Mouse (Mus musculus) limb, embryonic 15.5 days (tissue): ENCODE data around the gene Ehd1. TPM values are rescaled to one million over a fixed set of nuclear protein-coding genes. Genes with fewer than 3 reads are reported as not detected.

ENCODE experiments used
- ATAC-seq: fragments of 200-750 bp; cut with Nextera tagmentation; 2 replicates; pipeline ENCODE4 v1.8.0; 2017; ENCODE audit warnings: low read depth, moderate TSS enrichment; ENCODE audit not compliant: insufficient number of reproducible peaks, low FRiP score, low TSS enrichment
- H3K27ac ChIP-seq: fragments of 300-500 bp; sonication (generic); 2 replicates; pipeline ENCODE4 v1.5.1; 2015; ENCODE audit warnings: moderate library complexity, mild to moderate bottlenecking, inconsistent platforms
- H3K27me3 ChIP-seq: fragments of 300-500 bp; sonication (generic); 2 replicates; pipeline ENCODE4 v1.6.1; 2015; ENCODE audit warnings: inconsistent platforms
- H3K36me3 ChIP-seq: fragments of 300-500 bp; sonication (generic); 2 replicates; pipeline ENCODE4 v1.6.1; 2015; ENCODE audit warnings: inconsistent platforms
- H3K4me1 ChIP-seq: fragments of 300-500 bp; sonication (generic); 2 replicates; pipeline ENCODE4 v1.6.1; 2015; ENCODE audit warnings: inconsistent platforms
- H3K4me2 ChIP-seq: fragments of 300-500 bp; sonication (generic); 2 replicates; pipeline ENCODE4 v1.6.1; 2015; ENCODE audit warnings: mild to moderate bottlenecking, inconsistent platforms
- H3K4me3 ChIP-seq: fragments of 300-500 bp; sonication (generic); 2 replicates; pipeline ENCODE4 v1.5.1; 2015; ENCODE audit warnings: mild to moderate bottlenecking, inconsistent platforms
- H3K9ac ChIP-seq: fragments of 300-500 bp; sonication (generic); 2 replicates; pipeline ENCODE4 v1.6.1; 2015; ENCODE audit warnings: inconsistent platforms
- H3K9me3 ChIP-seq: fragments of 300-500 bp; sonication (generic); 2 replicates; pipeline ENCODE4 v1.6.1; 2016; ENCODE audit warnings: inconsistent platforms
- WGBS: fragments of 180-500 bp; shearing (Covaris S2); methylation state at CpG from one replicate; pipeline ENCODE4 v1.1.7; 2015; 5-methylcytosine and 5-hydroxymethylcytosine counted together
- polyA plus RNA-seq: library from polyadenylated mRNA; unstranded; fragments of >200 nt; fragmentation: Nextera tagmentation; extraction: Ambion mirVana; gene quantifications from 2 replicates; pipeline ENCODE4 v1.2.1, GENCODE M21; 2015

Ehd1 gene
- polyA plus RNA-seq, 1 experiment from 2014 or later = 93.6 TPM

- Histone ChIP-seq H3K4me1 (peaks cover 15% of the 10 kb centered on the region), H3K9me3 (no peaks in the 10 kb centered on the region), H3K4me3 (no peak overlapping the region), H3K4me2 (no peak overlapping the region), H3K36me3 (peaks cover 46% of the 10 kb centered on the region), H3K27ac (no peak overlapping the region), H3K27me3 (no peaks in the 10 kb centered on the region), H3K9ac (no peak overlapping the region)
- no peak for ATAC-seq
- 87% methylated on average over 8 of the region's 8 CpGs for WGBS
These were observed 13.6 kb upstream of the Ehd1 start for GRCm38 (mm10) chr19:6262839-6263433.

- Histone ChIP-seq H3K27me3 (no peaks in the 10 kb centered on the region), H3K4me1 (peaks cover 20% of the 10 kb centered on the region), H3K9ac (no peak overlapping the region), H3K9me3 (no peaks in the 10 kb centered on the region), H3K27ac (no peak overlapping the region), H3K36me3 (peaks cover 33% of the 10 kb centered on the region), H3K4me2 (no peak overlapping the region), H3K4me3 (no peak overlapping the region)
- WGBS = 52% methylated on average over 9 of the region's 9 CpGs
- no peak for ATAC-seq
These were observed 12.3 kb upstream of the Ehd1 start for GRCm38 (mm10) chr19:6264200-6264599.

GRCm38 (mm10) chr19:6264945-6265344 lies 11.6 kb upstream of the Ehd1 start:
- no peak for ATAC-seq
- WGBS = 75% methylated on average over 8 of the region's 8 CpGs
- no peaks in the 10 kb centered on the region for H3K9me3 ChIP-seq

GRCm38 (mm10) chr19:6265727-6266182 lies 10.8 kb upstream of the Ehd1 start:
- H3K4me2 ChIP-seq = no peak overlapping the region
- WGBS = 67% methylated on average over 6 of the region's 6 CpGs
- no peak overlapping the region for H3K9ac ChIP-seq
- H3K27me3 ChIP-seq = no peaks in the 10 kb centered on the region
- ATAC-seq = no peak
- no peak overlapping the region for H3K4me3 ChIP-seq
- no peaks in the 10 kb centered on the region for H3K9me3 ChIP-seq
- no peak overlapping the region for H3K27ac ChIP-seq
- H3K36me3 ChIP-seq = peaks cover 19% of the 10 kb centered on the region
- peaks cover 20% of the 10 kb centered on the region for H3K4me1 ChIP-seq

More at GRCm38 (mm10) chr19:6264945-6265344, 11.6 kb upstream of the Ehd1 start:
- Histone ChIP-seq H3K27me3 (no peaks in the 10 kb centered on the region), H3K4me1 (peaks cover 20% of the 10 kb centered on the region), H3K9ac (no peak overlapping the region), H3K4me3 (no peak overlapping the region), H3K27ac (no peak overlapping the region), H3K4me2 (no peak overlapping the region), H3K36me3 (peaks cover 28% of the 10 kb centered on the region)

GRCm38 (mm10) chr19:6267306-6268169 lies 9.0 kb upstream of the Ehd1 start:
- H3K4me3 ChIP-seq = no peak overlapping the region
- H3K4me1 ChIP-seq = peaks cover 20% of the 10 kb centered on the region
- H3K4me2 ChIP-seq = no peak overlapping the region
- no peak overlapping the region for H3K27ac ChIP-seq
- 36% methylated on average over 11 of the region's 11 CpGs for WGBS
- no peak for ATAC-seq
- no peak overlapping the region for H3K9ac ChIP-seq
- no peaks in the 10 kb centered on the region for H3K9me3 ChIP-seq
- no peaks in the 10 kb centered on the region for H3K27me3 ChIP-seq
- peaks cover 2% of the 10 kb centered on the region; the same call in 1 of the 2 replicates for H3K36me3 ChIP-seq

- Histone ChIP-seq H3K4me3 (no peak overlapping the region), H3K9ac (no peak overlapping the region), H3K4me2 (no peak overlapping the region), H3K9me3 (no peaks in the 10 kb centered on the region), H3K4me1 (peaks cover 17% of the 10 kb centered on the region), H3K36me3 (no peaks in the 10 kb centered on the region), H3K27me3 (no peaks in the 10 kb centered on the region), H3K27ac (no peak overlapping the region)
- 10% methylated on average over 8 of the region's 8 CpGs for WGBS
- no peak for ATAC-seq
These were observed 8.4 kb upstream of the Ehd1 start for GRCm38 (mm10) chr19:6268170-6268528.

GRCm38 (mm10) chr19:6268670-6269132 lies 7.8 kb upstream of the Ehd1 start:
- no peaks in the 10 kb centered on the region for H3K9me3 ChIP-seq
- peaks cover 17% of the 10 kb centered on the region for H3K4me1 ChIP-seq
- no peak overlapping the region for H3K4me2 ChIP-seq
- WGBS = 77% methylated on average over 7 of the region's 7 CpGs
- H3K27ac ChIP-seq = no peak overlapping the region
- no peak overlapping the region for H3K4me3 ChIP-seq
- ATAC-seq = no peak
- H3K36me3 ChIP-seq = no peaks in the 10 kb centered on the region
- no peak overlapping the region for H3K9ac ChIP-seq
- no peaks in the 10 kb centered on the region for H3K27me3 ChIP-seq

GRCm38 (mm10) chr19:6269798-6270475 lies 6.6 kb upstream of the Ehd1 start:
- no peak for ATAC-seq
- Histone ChIP-seq H3K4me2 (no peak overlapping the region), H3K4me1 (peaks cover 16% of the 10 kb centered on the region), H3K36me3 (no peaks in the 10 kb centered on the region), H3K4me3 (no peak overlapping the region), H3K9me3 (no peaks in the 10 kb centered on the region), H3K27ac (no peak overlapping the region), H3K9ac (no peak overlapping the region), H3K27me3 (no peaks in the 10 kb centered on the region)
- 81% methylated on average over 8 of the region's 8 CpGs for WGBS

GRCm38 (mm10) chr19:6270661-6271060 lies 5.9 kb upstream of the Ehd1 start:
- peaks cover 21% of the 10 kb centered on the region for H3K4me1 ChIP-seq
- H3K27ac ChIP-seq = no peak overlapping the region
- H3K27me3 ChIP-seq = no peaks in the 10 kb centered on the region
- no peak for ATAC-seq
- 63% methylated on average over 9 of the region's 9 CpGs for WGBS
- no peaks in the 10 kb centered on the region for H3K36me3 ChIP-seq
- H3K9me3 ChIP-seq = no peaks in the 10 kb centered on the region
- H3K4me2 ChIP-seq = no peak overlapping the region
- no peak overlapping the region for H3K4me3 ChIP-seq
- H3K9ac ChIP-seq = no peak overlapping the region

GRCm38 (mm10) chr19:6271206-6271605 lies 5.3 kb upstream of the Ehd1 start:
- no peak overlapping the region for H3K27ac ChIP-seq
- no peaks in the 10 kb centered on the region for H3K36me3 ChIP-seq
- ATAC-seq = no peak
- no peak overlapping the region for H3K4me3 ChIP-seq
- no peak overlapping the region for H3K4me2 ChIP-seq
- WGBS = 43% methylated on average over 8 of the region's 8 CpGs
- H3K4me1 ChIP-seq = peaks cover 27% of the 10 kb centered on the region
- no peak overlapping the region for H3K9ac ChIP-seq
- H3K27me3 ChIP-seq = no peaks in the 10 kb centered on the region
- H3K9me3 ChIP-seq = no peaks in the 10 kb centered on the region

GRCm38 (mm10) chr19:6272053-6272452 lies 4.5 kb upstream of the Ehd1 start:
- no peaks in the 10 kb centered on the region for H3K27me3 ChIP-seq
- no peaks in the 10 kb centered on the region for H3K9me3 ChIP-seq
- no peak overlapping the region for H3K27ac ChIP-seq
- no peak overlapping the region for H3K9ac ChIP-seq
- no peak overlapping the region for H3K4me2 ChIP-seq
- no peaks in the 10 kb centered on the region for H3K36me3 ChIP-seq
- H3K4me3 ChIP-seq = no peak overlapping the region
- H3K4me1 ChIP-seq = peaks cover 28% of the 10 kb centered on the region
- 67% methylated on average over 7 of the region's 7 CpGs for WGBS
- no peak for ATAC-seq

GRCm38 (mm10) chr19:6272738-6273137 lies 3.8 kb upstream of the Ehd1 start:
- peak overlapping the region; percentile 59 for H3K27ac ChIP-seq
- H3K9ac ChIP-seq = no peak overlapping the region
- no peak overlapping the region for H3K4me2 ChIP-seq
- peaks cover 26% of the 10 kb centered on the region for H3K4me1 ChIP-seq
- ATAC-seq = no peak
- H3K36me3 ChIP-seq = no peaks in the 10 kb centered on the region
- H3K27me3 ChIP-seq = no peaks in the 10 kb centered on the region
- H3K9me3 ChIP-seq = no peaks in the 10 kb centered on the region
- WGBS = 65% methylated on average over 4 of the region's 4 CpGs
- H3K4me3 ChIP-seq = no peak overlapping the region
